Mouse (Mus musculus): ENCODE measurements around the gene Sh3rf1.

Sh3rf1 gene

GRCm38 (mm10) chr8:61420166-61420565 is 196.5 kb downstream of the Sh3rf1 start:
- no peak for DNase-seq (ENCODE audit: low read depth, low spot score)

GRCm38 (mm10) chr8:61421606-61422005 is 197.9 kb downstream of the Sh3rf1 start:
- DNase-seq (ENCODE audit: low read depth, low spot score) = no peak

GRCm38 (mm10) chr8:61425125-61425524 is 201.5 kb downstream of the Sh3rf1 start:
- no peak for DNase-seq (ENCODE audit: low read depth, low spot score)

- DNase-seq (ENCODE audit: low read depth, low spot score) = no peak
Observed at GRCm38 (mm10) chr8:61426072-61426471, 202.4 kb downstream of the Sh3rf1 start.

GRCm38 (mm10) chr8:61426671-61427070 is 203.0 kb downstream of the Sh3rf1 start:
- no peak for DNase-seq (ENCODE audit: low read depth, low spot score)

GRCm38 (mm10) chr8:61427916-61428681 is 204.4 kb downstream of the Sh3rf1 start:
- DNase-seq (ENCODE audit: low read depth, low spot score) = no peak

GRCm38 (mm10) chr8:61428821-61429482 is 205.3 kb downstream of the Sh3rf1 start:
- DNase-seq (ENCODE audit: low read depth, low spot score) = no peak

- no peak for DNase-seq (ENCODE audit: low read depth, low spot score)
Observed at GRCm38 (mm10) chr8:61435481-61435880, 211.8 kb downstream of the Sh3rf1 start.

GRCm38 (mm10) chr8:61436147-61436546 is 212.5 kb downstream of the Sh3rf1 start:
- no peak for DNase-seq (ENCODE audit: low read depth, low spot score)

GRCm38 (mm10) chr8:61436586-61437304 is 213.1 kb downstream of the Sh3rf1 start:
- DNase-seq (ENCODE audit: low read depth, low spot score) = no peak

GRCm38 (mm10) chr8:61437305-61437605 is 213.6 kb downstream of the Sh3rf1 start:
- DNase-seq (ENCODE audit: low read depth, low spot score) = no peak

- no peak for DNase-seq (ENCODE audit: low read depth, low spot score)
Observed at GRCm38 (mm10) chr8:61442988-61443387, 219.3 kb downstream of the Sh3rf1 start.

- DNase-seq (ENCODE audit: low read depth, low spot score) = no peak
Observed at GRCm38 (mm10) chr8:61444358-61444757, 220.7 kb downstream of the Sh3rf1 start.
